Mouse (Mus musculus): ENCODE data around the gene Armc9. TPM values are rescaled to one million over a fixed set of nuclear protein-coding genes. Genes with fewer than 3 reads are reported as not detected.

The Armc9 gene
- polyA plus RNA-seq, 1 experiment from 2014 or later, result 20.5 TPM

GRCm38 (mm10) chr1:86269190-86269508 lies 114.6 kb downstream of the Armc9 start:
- Histone ChIP-seq H3K9me3 (ENCODE audit: control insufficient read depth, low read length) (no peaks in the 10 kb centered on the region), H3K27ac (ENCODE audit: low read length) (no peak overlapping the region), H3K9ac (ENCODE audit: low read length) (no peak overlapping the region), H3K4me1 (replicated peaks; ENCODE audit: control insufficient read depth, insufficient read depth, low read length) (no peaks in the 10 kb centered on the region), H3K4me2 (ENCODE audit: low read depth, low read length) (no peak overlapping the region), H3K4me3 (ENCODE audit: low read length) (no peak overlapping the region), H3K27me3 (ENCODE audit: control insufficient read depth, insufficient read depth, low read depth, low read length) (no peaks in the 10 kb centered on the region), H3K36me3 (ENCODE audit: control insufficient read depth, insufficient read depth, low read length) (no peaks in the 10 kb centered on the region)
- ATAC-seq (ENCODE audit: low read depth), result no peak
- WGBS, result 65% methylated on average over 4 of the region's 4 CpGs

GRCm38 (mm10) chr1:86271707-86272106 lies 117.1 kb downstream of the Armc9 start:
- H3K27ac ChIP-seq (ENCODE audit: low read length), result no peak overlapping the region
- no peaks in the 10 kb centered on the region for H3K36me3 ChIP-seq (ENCODE audit: control insufficient read depth, insufficient read depth, low read length)
- no peaks in the 10 kb centered on the region for H3K9me3 ChIP-seq (ENCODE audit: control insufficient read depth, low read length)
- H3K9ac ChIP-seq (ENCODE audit: low read length), result no peak overlapping the region
- no peaks in the 10 kb centered on the region for H3K4me1 ChIP-seq (replicated peaks; ENCODE audit: control insufficient read depth, insufficient read depth, low read length)
- H3K27me3 ChIP-seq (ENCODE audit: control insufficient read depth, insufficient read depth, low read depth, low read length), result no peaks in the 10 kb centered on the region
- ATAC-seq (ENCODE audit: low read depth), result no peak
- no peak overlapping the region for H3K4me2 ChIP-seq (ENCODE audit: low read depth, low read length)
- no peak overlapping the region for H3K4me3 ChIP-seq (ENCODE audit: low read length)
- 67% methylated on average over 6 of the region's 6 CpGs for WGBS

GRCm38 (mm10) chr1:86277055-86277454 lies 122.5 kb downstream of the Armc9 start:
- H3K4me1 ChIP-seq (replicated peaks; ENCODE audit: control insufficient read depth, insufficient read depth, low read length), result no peaks in the 10 kb centered on the region
- WGBS, result 73% methylated on average over 5 of the region's 5 CpGs
- no peak overlapping the region for H3K9ac ChIP-seq (ENCODE audit: low read length)
- no peak for ATAC-seq (ENCODE audit: low read depth)
- no peak overlapping the region for H3K4me3 ChIP-seq (ENCODE audit: low read length)
- H3K9me3 ChIP-seq (ENCODE audit: control insufficient read depth, low read length), result no peaks in the 10 kb centered on the region
- H3K36me3 ChIP-seq (ENCODE audit: control insufficient read depth, insufficient read depth, low read length), result no peaks in the 10 kb centered on the region
- no peaks in the 10 kb centered on the region for H3K27me3 ChIP-seq (ENCODE audit: control insufficient read depth, insufficient read depth, low read depth, low read length)
- H3K27ac ChIP-seq (ENCODE audit: low read length), result no peak overlapping the region
- no peak overlapping the region for H3K4me2 ChIP-seq (ENCODE audit: low read depth, low read length)

- Histone ChIP-seq H3K9ac (ENCODE audit: low read length) (no peak overlapping the region), H3K27ac (ENCODE audit: low read length) (no peak overlapping the region), H3K36me3 (ENCODE audit: control insufficient read depth, insufficient read depth, low read length) (no peaks in the 10 kb centered on the region), H3K4me2 (ENCODE audit: low read depth, low read length) (no peak overlapping the region), H3K27me3 (ENCODE audit: control insufficient read depth, insufficient read depth, low read depth, low read length) (no peaks in the 10 kb centered on the region), H3K4me3 (ENCODE audit: low read length) (no peak overlapping the region), H3K4me1 (replicated peaks; ENCODE audit: control insufficient read depth, insufficient read depth, low read length) (no peaks in the 10 kb centered on the region), H3K9me3 (ENCODE audit: control insufficient read depth, low read length) (no peaks in the 10 kb centered on the region)
- ATAC-seq (ENCODE audit: low read depth), result no peak
- WGBS, result 70% methylated on average over 11 of the region's 11 CpGs
Observed at GRCm38 (mm10) chr1:86281781-86282536, 127.4 kb downstream of the Armc9 start.

GRCm38 (mm10) chr1:86284101-86284500 lies 129.5 kb downstream of the Armc9 start:
- H3K27me3 ChIP-seq (ENCODE audit: control insufficient read depth, insufficient read depth, low read depth, low read length), result no peaks in the 10 kb centered on the region
- no peak overlapping the region for H3K4me3 ChIP-seq (ENCODE audit: low read length)
- no peaks in the 10 kb centered on the region for H3K36me3 ChIP-seq (ENCODE audit: control insufficient read depth, insufficient read depth, low read length)
- H3K4me2 ChIP-seq (ENCODE audit: low read depth, low read length), result no peak overlapping the region
- H3K4me1 ChIP-seq (replicated peaks; ENCODE audit: control insufficient read depth, insufficient read depth, low read length), result no peaks in the 10 kb centered on the region
- no peak overlapping the region for H3K9ac ChIP-seq (ENCODE audit: low read length)
- no peaks in the 10 kb centered on the region for H3K9me3 ChIP-seq (ENCODE audit: control insufficient read depth, low read length)
- WGBS, result 71% methylated on average over 5 of the region's 5 CpGs
- no peak for ATAC-seq (ENCODE audit: low read depth)
- no peak overlapping the region for H3K27ac ChIP-seq (ENCODE audit: low read length)

- H3K27me3 ChIP-seq (ENCODE audit: control insufficient read depth, insufficient read depth, low read depth, low read length), result no peaks in the 10 kb centered on the region
- WGBS, result 69% methylated on average over 6 of the region's 6 CpGs
- H3K27ac ChIP-seq (ENCODE audit: low read length), result no peak overlapping the region
- no peaks in the 10 kb centered on the region for H3K9me3 ChIP-seq (ENCODE audit: control insufficient read depth, low read length)
- no peak overlapping the region for H3K9ac ChIP-seq (ENCODE audit: low read length)
- no peaks in the 10 kb centered on the region for H3K4me1 ChIP-seq (replicated peaks; ENCODE audit: control insufficient read depth, insufficient read depth, low read length)
- no peak overlapping the region for H3K4me2 ChIP-seq (ENCODE audit: low read depth, low read length)
- no peak for ATAC-seq (ENCODE audit: low read depth)
- H3K4me3 ChIP-seq (ENCODE audit: low read length), result no peak overlapping the region
- no peaks in the 10 kb centered on the region for H3K36me3 ChIP-seq (ENCODE audit: control insufficient read depth, insufficient read depth, low read length)
Observed at GRCm38 (mm10) chr1:86285295-86285694, 130.7 kb downstream of the Armc9 start.

- ATAC-seq (ENCODE audit: low read depth), result no peak
- Histone ChIP-seq H3K4me1 (replicated peaks; ENCODE audit: control insufficient read depth, insufficient read depth, low read length) (no peaks in the 10 kb centered on the region), H3K9me3 (ENCODE audit: control insufficient read depth, low read length) (no peaks in the 10 kb centered on the region), H3K36me3 (ENCODE audit: control insufficient read depth, insufficient read depth, low read length) (no peaks in the 10 kb centered on the region), H3K9ac (ENCODE audit: low read length) (no peak overlapping the region), H3K27me3 (ENCODE audit: control insufficient read depth, insufficient read depth, low read depth, low read length) (no peaks in the 10 kb centered on the region), H3K27ac (ENCODE audit: low read length) (no peak overlapping the region), H3K4me2 (ENCODE audit: low read depth, low read length) (no peak overlapping the region), H3K4me3 (ENCODE audit: low read length) (no peak overlapping the region)
- 69% methylated on average over 4 of the region's 4 CpGs for WGBS
Observed at GRCm38 (mm10) chr1:86287473-86287872, 132.9 kb downstream of the Armc9 start.

- no peak for ATAC-seq (ENCODE audit: low read depth)
- H3K9ac ChIP-seq (ENCODE audit: low read length), result no peak overlapping the region
- H3K27ac ChIP-seq (ENCODE audit: low read length), result no peak overlapping the region
- H3K9me3 ChIP-seq (ENCODE audit: control insufficient read depth, low read length), result no peaks in the 10 kb centered on the region
- no peak overlapping the region for H3K4me2 ChIP-seq (ENCODE audit: low read depth, low read length)
- H3K36me3 ChIP-seq (ENCODE audit: control insufficient read depth, insufficient read depth, low read length), result no peaks in the 10 kb centered on the region
- no peak overlapping the region for H3K4me3 ChIP-seq (ENCODE audit: low read length)
- no peaks in the 10 kb centered on the region for H3K4me1 ChIP-seq (replicated peaks; ENCODE audit: control insufficient read depth, insufficient read depth, low read length)
- H3K27me3 ChIP-seq (ENCODE audit: control insufficient read depth, insufficient read depth, low read depth, low read length), result no peaks in the 10 kb centered on the region
- WGBS, result 53% methylated on average over 3 of the region's 3 CpGs
Observed at GRCm38 (mm10) chr1:86290452-86290851, 135.9 kb downstream of the Armc9 start.

GRCm38 (mm10) chr1:86293091-86293490 lies 138.5 kb downstream of the Armc9 start:
- H3K4me2 ChIP-seq (ENCODE audit: low read depth, low read length), result no peak overlapping the region
- no peak overlapping the region for H3K27ac ChIP-seq (ENCODE audit: low read length)
- H3K36me3 ChIP-seq (ENCODE audit: control insufficient read depth, insufficient read depth, low read length), result no peaks in the 10 kb centered on the region
- WGBS, result 77% methylated on average over 3 of the region's 3 CpGs
- H3K4me3 ChIP-seq (ENCODE audit: low read length), result no peak overlapping the region
- H3K9me3 ChIP-seq (ENCODE audit: control insufficient read depth, low read length), result no peaks in the 10 kb centered on the region
- no peak overlapping the region for H3K9ac ChIP-seq (ENCODE audit: low read length)
- H3K27me3 ChIP-seq (ENCODE audit: control insufficient read depth, insufficient read depth, low read depth, low read length), result no peaks in the 10 kb centered on the region
- no peak for ATAC-seq (ENCODE audit: low read depth)
- no peaks in the 10 kb centered on the region for H3K4me1 ChIP-seq (replicated peaks; ENCODE audit: control insufficient read depth, insufficient read depth, low read length)

GRCm38 (mm10) chr1:86293868-86294267 lies 139.3 kb downstream of the Armc9 start:
- H3K4me1 ChIP-seq (replicated peaks; ENCODE audit: control insufficient read depth, insufficient read depth, low read length), result no peaks in the 10 kb centered on the region
- no peak overlapping the region for H3K27ac ChIP-seq (ENCODE audit: low read length)
- H3K9ac ChIP-seq (ENCODE audit: low read length), result no peak overlapping the region
- H3K4me2 ChIP-seq (ENCODE audit: low read depth, low read length), result no peak overlapping the region
- H3K27me3 ChIP-seq (ENCODE audit: control insufficient read depth, insufficient read depth, low read depth, low read length), result no peaks in the 10 kb centered on the region
- WGBS, result 79% methylated on average over 5 of the region's 5 CpGs
- no peaks in the 10 kb centered on the region for H3K36me3 ChIP-seq (ENCODE audit: control insufficient read depth, insufficient read depth, low read length)
- no peaks in the 10 kb centered on the region for H3K9me3 ChIP-seq (ENCODE audit: control insufficient read depth, low read length)
- no peak for ATAC-seq (ENCODE audit: low read depth)
- H3K4me3 ChIP-seq (ENCODE audit: low read length), result no peak overlapping the region
